Mouse (Mus musculus) adrenal gland, postnatal 4 days (tissue): ENCODE data around the gene Cd1d1. TPM values are rescaled to one million over a fixed set of nuclear protein-coding genes. Genes with fewer than 3 reads are reported as not detected.

Experiments used
- DNase-seq, 2 experiments: peaks; one replicate each; pipeline ENCODE4 v3.0.0; 2021 to 2022; ENCODE audit warnings: low spot score in 2 of 2, mixed read lengths in 2 of 2
- total RNA-seq, 2 experiments: library from RNA; stranded (reverse); gene quantifications; 2 replicates each; pipeline ENCODE4 v1.2.3; 2021

Cd1d1 gene
- total RNA-seq, 2 experiments from 2014 or later = 74.2 to 87.6 TPM

GRCm38 (mm10) chr3:86962665-86963435 is 36.4 kb downstream of the Cd1d1 start:
- DNase-seq = no peak

GRCm38 (mm10) chr3:86961395-86961669 is 37.9 kb downstream of the Cd1d1 start:
- DNase-seq = no peak

GRCm38 (mm10) chr3:86960656-86961394 is 38.4 kb downstream of the Cd1d1 start:
- no peak for DNase-seq

GRCm38 (mm10) chr3:86959088-86959487 is 40.2 kb downstream of the Cd1d1 start:
- no peak for DNase-seq

- DNase-seq = no peak
These were observed 43.9 kb downstream of the Cd1d1 start for GRCm38 (mm10) chr3:86955376-86955775.

GRCm38 (mm10) chr3:86954521-86954920 is 44.7 kb downstream of the Cd1d1 start:
- DNase-seq = no peak

- no peak for DNase-seq
These were observed 45.4 kb downstream of the Cd1d1 start for GRCm38 (mm10) chr3:86953819-86954218.

GRCm38 (mm10) chr3:86950652-86951051 is 48.6 kb downstream of the Cd1d1 start:
- DNase-seq = no peak

Other genes starting within 250 kb of the Cd1d1 start
- 10 to 100 TPM; 18.8 to 19.2 TPM for gene Dclk2, start 78.6 kb downstream of the Cd1d1 start, total RNA-seq
- gene Kirrel, start 175.3 kb upstream of the Cd1d1 start, total RNA-seq = 10 to 100 TPM; 30.7 to 33.0 TPM